Mouse (Mus musculus) macrophage (primary cell): ENCODE results near the gene Cop1. TPM values are rescaled to one million over a fixed set of nuclear protein-coding genes. Genes with fewer than 3 reads are reported as not detected.
"Not testable (repeated sequence)": the region's sequence is repeated elsewhere in the genome, so short reads cannot be mapped to it uniquely, and the experiment has no call there.

ENCODE experiments used
- H3K27ac ChIP-seq: fragments of 350-480 bp; formaldehyde crosslinking; 2 replicates; pipeline ENCODE4 v1.9.0; 2021
- H3K36me3 ChIP-seq: fragments of 350-480 bp; formaldehyde crosslinking; 2 replicates; pipeline ENCODE4 v1.9.0; 2021; ENCODE audit errors: inconsistent target
- H3K4me3 ChIP-seq: fragments of 350-480 bp; formaldehyde crosslinking; 2 replicates; pipeline ENCODE4 v1.9.0; 2021; ENCODE audit errors: inconsistent target
- H3K79me2 ChIP-seq: fragments of 350-480 bp; formaldehyde crosslinking; 2 replicates; pipeline ENCODE4 v1.9.0; 2021; ENCODE audit errors: inconsistent target
- WGBS: methylation state at CpG from one replicate; pipeline ENCODE4 v1.1.7; 2026; ENCODE audit warnings: inconsistent platforms; ENCODE audit not compliant: missing documents; 5-methylcytosine and 5-hydroxymethylcytosine counted together
- polyA plus RNA-seq: library from polyadenylated mRNA; stranded (reverse); fragments of 250-400 nt; gene quantifications from 3 replicates; pipeline ENCODE4 v1.2.4, GENCODE M21; 2018; ENCODE audit warnings: inconsistent platforms
- total RNA-seq, 78 experiments: library from RNA; depleted of rRNA; stranded (reverse); fragments of 250-400 nt; gene quantifications; 1 replicate in 9 of 78; 2 replicates in 24 of 78; 3 replicates in 43 of 78; 4 replicates in 2 of 78; pipeline ENCODE4 v1.2.4; 2018; ENCODE audit warnings: inconsistent platforms in 56 of 78

Cop1 gene
- 100 to 1,000 TPM; 278 to 811 (median 359) TPM for total RNA-seq (2018; cell fraction: chromatin; rRNA removed)
- 10 to 100 TPM; 51.6 to 91.6 (median 66.1) TPM for total RNA-seq (2018; cell fraction: cytosol; rRNA removed)
- total RNA-seq (2018; cell fraction: nucleus; rRNA removed), result 100 to 1,000 TPM; 145 to 417 (median 202) TPM
- polyA plus RNA-seq, result 55.3 to 135 TPM (median 58.5 TPM) in 3 replicates

GRCm38 (mm10) chr1:159231781-159232571 is at the start of gene Cop1:
Gene Cop1, plus strand, starts transcription at chr1:159232320.
- peaks cover 44% of the 10 kb centered on the region for H3K79me2 ChIP-seq
- H3K27ac ChIP-seq, result peak within 1 kb of the TSS; percentile 75
- WGBS, result under 1% methylated on average over 53 of the region's 97 CpGs

GRCm38 (mm10) chr1:159186741-159187140 is 45.4 kb upstream of the Cop1 start:
- H3K27ac ChIP-seq, result 0 out of 2 replicates have a peak overlapping the region, but pooled peaks have one; percentile 17
- H3K79me2 ChIP-seq, result no peaks in the 10 kb centered on the region
- 2% methylated on average over 3 of the region's 3 CpGs for WGBS
- H3K4me3 ChIP-seq, result no peak overlapping the region
- no peaks in the 10 kb centered on the region for H3K36me3 ChIP-seq

More at GRCm38 (mm10) chr1:159231781-159232571, at the start of gene Cop1:
- peak within 1 kb of the TSS; percentile 77 for H3K4me3 ChIP-seq
- H3K36me3 ChIP-seq, result not testable (repeated sequence)

GRCm38 (mm10) chr1:159198603-159199002 is 33.5 kb upstream of the Cop1 start:
- Histone ChIP-seq H3K79me2 (no peaks in the 10 kb centered on the region), H3K4me3 (no peak overlapping the region), H3K27ac (peak overlapping the region; percentile 4; the same call in 1 of the 2 replicates), H3K36me3 (no peaks in the 10 kb centered on the region)
- WGBS, result 7% methylated on average over 3 of the region's 3 CpGs

GRCm38 (mm10) chr1:159199606-159200005 is 32.5 kb upstream of the Cop1 start:
- WGBS, result 90% methylated on average over 3 of the region's 3 CpGs
- no peaks in the 10 kb centered on the region for H3K79me2 ChIP-seq
- H3K27ac ChIP-seq, result no peak overlapping the region
- no peaks in the 10 kb centered on the region for H3K36me3 ChIP-seq
- H3K4me3 ChIP-seq, result no peak overlapping the region

- no peaks in the 10 kb centered on the region for H3K79me2 ChIP-seq
- peak overlapping the region; percentile 14 for H3K27ac ChIP-seq
- no peaks in the 10 kb centered on the region for H3K36me3 ChIP-seq
- H3K4me3 ChIP-seq, result no peak overlapping the region
These were observed 30.9 kb upstream of the Cop1 start for GRCm38 (mm10) chr1:159201220-159201619.

GRCm38 (mm10) chr1:159211711-159212110 is 20.4 kb upstream of the Cop1 start:
- Histone ChIP-seq H3K4me3 (no peak overlapping the region), H3K27ac (no peak overlapping the region), H3K36me3 (no peaks in the 10 kb centered on the region), H3K79me2 (no peaks in the 10 kb centered on the region)
- WGBS, result 92% methylated on average over 4 of the region's 4 CpGs

- H3K36me3 ChIP-seq, result no peaks in the 10 kb centered on the region
- H3K4me3 ChIP-seq, result no peak overlapping the region
- no peak overlapping the region for H3K27ac ChIP-seq
- no peaks in the 10 kb centered on the region for H3K79me2 ChIP-seq
- 95% methylated on average over 4 of the region's 4 CpGs for WGBS
These were observed 14.7 kb upstream of the Cop1 start for GRCm38 (mm10) chr1:159217437-159217836.

- no peak overlapping the region for H3K27ac ChIP-seq
- H3K4me3 ChIP-seq, result no peak overlapping the region
- no peaks in the 10 kb centered on the region for H3K79me2 ChIP-seq
- no peaks in the 10 kb centered on the region for H3K36me3 ChIP-seq
- 92% methylated on average over 2 of the region's 2 CpGs for WGBS
These were observed 10.1 kb upstream of the Cop1 start for GRCm38 (mm10) chr1:159222046-159222445.

GRCm38 (mm10) chr1:159225064-159225824 is 6.9 kb upstream of the Cop1 start:
- no peaks in the 10 kb centered on the region for H3K36me3 ChIP-seq
- WGBS, result 36% methylated on average over 8 of the region's 8 CpGs
- no peaks in the 10 kb centered on the region for H3K79me2 ChIP-seq
- no peak overlapping the region for H3K27ac ChIP-seq
- H3K4me3 ChIP-seq, result no peak overlapping the region

GRCm38 (mm10) chr1:159232572-159233261 is 597 bp downstream of the Cop1 start:
- not testable (repeated sequence) for H3K36me3 ChIP-seq
- WGBS, result 0% methylated on average over 14 of the region's 47 CpGs
- Histone ChIP-seq H3K27ac (peak overlapping the region; percentile 62), H3K79me2 (peaks cover 51% of the 10 kb centered on the region), H3K4me3 (peak overlapping the region; percentile 77)

- peaks cover 58% of the 10 kb centered on the region for H3K79me2 ChIP-seq
- H3K4me3 ChIP-seq, result peak overlapping the region; percentile 77
- 3% methylated on average over 5 of the region's 5 CpGs for WGBS
- H3K36me3 ChIP-seq, result no peaks in the 10 kb centered on the region
- H3K27ac ChIP-seq, result peak overlapping the region; percentile 62
These were observed 1.3 kb downstream of the Cop1 start for GRCm38 (mm10) chr1:159233426-159233825.

GRCm38 (mm10) chr1:159234496-159234895 is 2.4 kb downstream of the Cop1 start:
- H3K36me3 ChIP-seq, result 0 out of 2 replicates have a peak, but pooled peaks cover 4% of the 10 kb centered on the region
- H3K79me2 ChIP-seq, result peaks cover 69% of the 10 kb centered on the region
- H3K27ac ChIP-seq, result no peak overlapping the region
- no peak overlapping the region for H3K4me3 ChIP-seq
- WGBS, result 83% methylated on average over 2 of the region's 2 CpGs

GRCm38 (mm10) chr1:159235674-159236073 is 3.6 kb downstream of the Cop1 start:
- Histone ChIP-seq H3K27ac (no peak overlapping the region), H3K4me3 (no peak overlapping the region), H3K36me3 (peaks cover 14% of the 10 kb centered on the region; the same call in 1 of the 2 replicates), H3K79me2 (peaks cover 81% of the 10 kb centered on the region)
- WGBS, result 90% methylated on average over 2 of the region's 2 CpGs

- Histone ChIP-seq H3K79me2 (peaks cover 100% of the 10 kb centered on the region), H3K36me3 (peaks cover 19% of the 10 kb centered on the region; the same call in 1 of the 2 replicates), H3K27ac (no peak overlapping the region), H3K4me3 (no peak overlapping the region)
- 93% methylated on average over 6 of the region's 6 CpGs for WGBS
These were observed 6.0 kb downstream of the Cop1 start for GRCm38 (mm10) chr1:159238147-159238546.
